Mouse (Mus musculus) C2C12 (cell line): ENCODE results near the gene Slc9a3r1.

Source experiments
- CEBPB ChIP-seq: IDR thresholded peaks from one replicate; pipeline ENCODE4 v1.6.1; 2011; ENCODE audit warnings: low read depth, mild to moderate bottlenecking, control low read depth, moderate library complexity
- CTCF ChIP-seq: IDR thresholded peaks from one replicate; pipeline ENCODE4 v1.5.1; 2011; ENCODE audit not compliant: control insufficient read depth, insufficient read depth, insufficient read length
- FOSL1 ChIP-seq: IDR thresholded peaks from one replicate; pipeline ENCODE4 v1.8.0; 2011; ENCODE audit warnings: mild to moderate bottlenecking, low read length; ENCODE audit not compliant: poor library complexity, insufficient read depth, severe bottlenecking
- MAX ChIP-seq: IDR thresholded peaks from one replicate; pipeline ENCODE4 v1.6.1; 2011; ENCODE audit warnings: mild to moderate bottlenecking, control low read depth
- MYOD1 ChIP-seq: IDR thresholded peaks from one replicate; pipeline ENCODE4 v1.6.1; 2011; ENCODE audit warnings: low read depth; ENCODE audit not compliant: control insufficient read depth, insufficient read length
- MYOG ChIP-seq: IDR thresholded peaks from one replicate; pipeline ENCODE4 v1.6.1; 2011; ENCODE audit not compliant: control insufficient read depth, insufficient read length; ENCODE audit errors: extremely low read depth
- USF1 ChIP-seq: IDR thresholded peaks from one replicate; pipeline ENCODE4 v1.6.1; 2011; ENCODE audit warnings: low read depth, mild to moderate bottlenecking, control low read depth, moderate library complexity

DNA sequence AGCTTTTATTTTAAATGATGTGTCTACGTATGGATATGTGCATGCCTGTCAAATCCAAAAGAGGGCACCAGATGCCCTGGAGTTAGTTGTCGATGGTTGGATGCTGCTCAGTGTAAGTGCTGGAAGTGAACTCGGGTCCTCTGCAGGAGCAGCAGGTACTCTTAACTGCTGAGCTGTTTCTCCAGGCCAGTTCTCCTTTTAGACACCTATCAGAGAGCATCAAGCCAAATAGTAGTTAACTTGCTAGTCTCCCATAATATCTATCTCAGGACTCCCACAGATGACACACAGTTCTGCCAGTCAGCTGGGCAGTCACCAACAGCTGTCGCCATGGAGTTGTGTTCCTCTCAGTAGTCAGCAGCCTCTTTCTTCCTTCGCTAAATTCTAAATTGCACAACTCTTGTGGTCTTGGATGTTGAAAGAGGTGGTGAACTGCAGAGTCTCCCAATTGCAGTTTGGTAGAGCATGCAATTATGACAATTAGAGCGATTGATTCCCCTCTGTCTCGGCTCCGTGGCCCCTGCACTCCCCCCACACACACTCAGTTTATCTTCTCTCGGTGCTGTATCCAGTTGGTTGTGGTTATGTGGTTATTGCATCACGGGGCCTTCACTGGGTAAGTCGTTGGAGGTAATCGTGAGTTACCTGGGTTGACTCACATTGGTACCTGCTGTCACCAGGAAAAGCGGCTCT is 25.5 kb downstream of the Slc9a3r1 start:
- TF ChIP-seq CTCF: no peak
- no peak for TF ChIP-seq USF1
- no peak for TF ChIP-seq MAX
- TF ChIP-seq MYOG: no peak
- TF ChIP-seq MYOD1: no peak
- no peak for TF ChIP-seq FOSL1
- peak; percentile 28 for TF ChIP-seq CEBPB
